Mouse (Mus musculus) splenic B cell, adult 2 months (primary cell): ENCODE results near the gene Plekhg1.

Experiments
- DNase-seq: peaks from one replicate; pipeline ENCODE4 v3.0.0-alpha.2; 2011; ENCODE audit warnings: low read depth, low spot score
- H3K27me3 ChIP-seq: 2 replicates; pipeline ENCODE4 v1.6.1; 2012; ENCODE audit warnings: mild to moderate bottlenecking, low read length, moderate library complexity, mixed read lengths; ENCODE audit not compliant: control insufficient read depth, poor library complexity, insufficient read depth, severe bottlenecking
- H3K36me3 ChIP-seq: 2 replicates; pipeline ENCODE4 v1.6.1; 2012; ENCODE audit warnings: mild to moderate bottlenecking, low read length, moderate library complexity, mixed read lengths; ENCODE audit not compliant: control insufficient read depth, poor library complexity, insufficient read depth, severe bottlenecking

Gene Plekhg1

GRCm38 (mm10) chr10:3997851-3998426 lies 257.8 kb downstream of the Plekhg1 start:
- peaks cover 3% of the 10 kb centered on the region; the same call in 1 of the 2 replicates for H3K36me3 ChIP-seq
- H3K27me3 ChIP-seq, result no peaks in the 10 kb centered on the region
- no peak for DNase-seq

- no peak for DNase-seq
- Histone ChIP-seq H3K36me3 (peaks cover under 1% of the 10 kb centered on the region; the same call in 1 of the 2 replicates), H3K27me3 (no peaks in the 10 kb centered on the region)
These were observed 262.5 kb downstream of the Plekhg1 start for GRCm38 (mm10) chr10:4002711-4003110.

DNA sequence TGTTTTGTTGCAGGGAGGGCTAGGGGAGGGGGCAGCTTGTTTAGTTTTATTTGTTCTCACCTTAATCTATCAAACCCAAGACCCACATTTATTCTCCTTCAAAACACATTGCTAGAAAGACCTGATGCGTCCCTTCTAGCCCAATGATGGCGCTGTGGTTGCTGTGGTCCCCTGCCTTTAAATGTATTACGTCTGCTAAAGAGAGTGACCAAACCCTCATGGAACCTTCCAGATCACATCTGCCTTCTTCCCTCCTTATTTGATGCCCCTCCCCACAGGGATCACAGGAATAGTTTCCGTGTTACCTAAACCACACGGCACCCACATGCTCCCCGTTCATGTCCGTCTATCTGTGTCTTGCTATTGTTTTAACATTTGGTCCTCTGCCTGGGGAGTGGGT lies 265.0 kb downstream of the Plekhg1 start:
- H3K36me3 ChIP-seq, result no peaks in the 10 kb centered on the region; the same call in 1 of the 2 replicates
- no peaks in the 10 kb centered on the region for H3K27me3 ChIP-seq
- DNase-seq, result no peak

- DNase-seq, result no peak
- H3K27me3 ChIP-seq, result no peaks in the 10 kb centered on the region
- no peaks in the 10 kb centered on the region; the same call in 1 of the 2 replicates for H3K36me3 ChIP-seq
These were observed 266.3 kb downstream of the Plekhg1 start for GRCm38 (mm10) chr10:4006296-4007015.
